Mouse (Mus musculus): ENCODE data around the gene Akap8. TPM values are rescaled to one million over a fixed set of nuclear protein-coding genes. Genes with fewer than 3 reads are reported as not detected.

The Akap8 gene
- 10 to 100 TPM; 27.5 to 36.4 (median 34.5) TPM for total RNA-seq (2022)

DNA sequence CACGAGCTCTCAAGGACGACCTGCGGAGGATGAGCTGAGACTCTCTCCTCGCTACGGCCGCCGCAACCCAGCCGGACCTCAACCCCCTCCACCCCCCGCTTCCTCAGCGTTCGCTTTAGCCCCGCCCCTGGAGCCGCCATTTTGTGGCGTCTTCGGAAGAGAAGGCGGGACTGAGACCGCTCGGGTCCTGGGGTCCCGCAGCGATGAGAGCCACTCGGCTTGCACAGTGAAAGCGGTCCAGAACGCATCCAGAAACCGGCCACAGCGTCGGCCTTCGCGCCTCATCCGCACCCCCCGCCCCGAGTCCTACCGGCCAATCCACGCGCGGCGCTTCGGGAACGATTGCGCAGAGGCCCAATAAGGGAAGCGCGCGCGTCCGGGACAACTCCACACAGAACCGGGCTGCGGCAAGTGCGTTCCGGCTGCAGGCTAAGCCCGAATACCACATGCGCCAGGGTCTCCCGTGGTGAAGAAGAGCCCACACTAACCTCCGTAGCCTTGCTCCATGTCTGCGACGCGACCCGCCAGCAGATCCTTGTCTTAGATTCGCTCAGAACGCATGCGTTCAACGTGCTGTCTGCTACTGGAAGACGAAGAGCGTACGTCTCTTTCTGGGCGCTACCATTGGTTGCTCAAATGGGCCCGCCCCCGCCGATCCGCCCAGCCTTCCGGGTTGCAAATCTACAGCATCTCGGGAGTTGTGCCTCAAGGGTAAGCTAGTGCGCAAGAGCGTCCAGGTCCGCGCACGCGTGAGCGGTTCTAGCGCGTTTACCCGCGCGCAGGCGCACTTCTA is at the start of gene Akap8:
Gene Akap8, minus strand, starts transcription at position 642 of the 793 bp plus-strand sequence.
- DNase-seq (ENCODE audit: low spot score in 2 of 2) = peak; percentile 98

DNA sequence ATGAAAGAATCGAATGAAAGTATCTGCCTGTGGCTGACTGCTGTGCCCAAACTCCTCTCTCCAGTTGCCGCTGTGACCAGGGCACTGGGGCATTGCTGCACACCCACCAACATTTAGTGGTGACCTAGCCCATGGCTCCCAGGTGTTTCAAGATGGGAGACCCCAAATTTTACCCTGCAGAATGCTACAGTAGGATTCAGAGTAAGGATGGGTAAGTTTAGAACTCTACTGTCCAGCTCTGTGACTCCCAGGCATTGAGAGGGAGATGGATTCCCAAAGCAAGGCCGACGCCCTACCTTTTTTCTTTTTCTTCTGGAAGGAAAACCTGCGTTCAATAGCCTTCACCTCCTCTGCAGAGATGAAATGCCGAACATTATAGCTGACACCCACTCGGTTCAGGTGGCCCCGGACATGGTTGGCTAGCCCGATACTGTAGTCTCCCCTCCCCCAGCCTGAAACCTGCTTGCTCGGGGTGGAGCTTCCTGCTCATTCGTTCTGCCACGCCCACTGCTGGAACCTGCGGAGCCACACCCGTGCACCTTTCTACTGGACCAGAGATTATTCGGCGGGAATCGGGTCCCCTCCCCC is 48.0 kb upstream of the Akap8 start:
- peak in 1 of 2 experiments; percentile 1 for DNase-seq (ENCODE audit: low spot score in 2 of 2)

- no peak for DNase-seq (ENCODE audit: low spot score in 2 of 2)
Measured at GRCm38 (mm10) chr17:32367706-32368105, 46.7 kb upstream of the Akap8 start.

DNA sequence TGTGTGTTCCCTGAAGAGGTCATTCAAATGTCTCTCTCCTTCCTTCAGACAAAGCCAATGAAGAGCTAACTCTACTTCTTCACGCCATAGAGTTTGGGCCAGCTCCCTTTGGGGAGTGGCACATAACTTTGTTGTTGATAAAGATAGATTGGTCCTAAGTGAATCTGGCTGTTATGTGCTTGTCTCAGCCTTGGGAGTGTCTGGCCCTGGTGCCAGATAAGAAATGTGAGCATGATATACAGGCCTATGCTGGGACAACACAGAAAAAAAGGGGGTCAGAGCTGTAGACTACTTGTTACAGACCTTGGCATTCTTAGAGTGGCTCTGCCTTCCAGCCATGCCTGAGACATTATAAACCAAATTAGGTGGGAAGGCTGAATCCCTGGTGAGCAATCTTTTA is 44.3 kb upstream of the Akap8 start:
- DNase-seq (ENCODE audit: low spot score in 2 of 2) = no peak

- DNase-seq (ENCODE audit: low spot score in 2 of 2) = no peak
Measured at GRCm38 (mm10) chr17:32364850-32365249, 43.8 kb upstream of the Akap8 start.

DNA sequence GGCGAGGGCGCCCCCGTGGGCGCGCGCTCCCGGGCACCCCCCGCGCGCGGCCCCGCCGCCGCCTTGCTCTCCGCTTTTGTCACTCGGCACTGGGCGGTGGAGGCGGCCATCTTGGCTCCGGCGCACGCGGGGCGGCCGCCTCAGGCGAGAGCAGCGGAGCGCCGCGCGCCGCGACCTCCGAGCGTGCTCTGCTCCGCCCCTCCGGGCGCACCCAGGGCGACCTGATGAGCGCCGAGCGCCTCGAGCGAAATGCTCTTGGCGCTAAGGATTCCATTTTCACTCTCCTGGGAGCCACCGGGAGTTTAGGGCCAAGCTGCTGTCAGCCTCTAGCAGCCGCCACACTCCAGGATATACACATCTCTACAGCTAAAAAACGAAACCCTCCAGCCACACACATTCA is 43.3 kb upstream of the Akap8 start:
- DNase-seq (ENCODE audit: low spot score in 2 of 2) = peak; percentile 87 to 89

- DNase-seq (ENCODE audit: low spot score in 2 of 2) = no peak
Measured at GRCm38 (mm10) chr17:32363821-32364301, 42.8 kb upstream of the Akap8 start.

- DNase-seq (ENCODE audit: low spot score in 2 of 2) = no peak
Measured at GRCm38 (mm10) chr17:32362686-32363085, 41.6 kb upstream of the Akap8 start.

GRCm38 (mm10) chr17:32359928-32360327 is 38.9 kb upstream of the Akap8 start:
- DNase-seq (ENCODE audit: low spot score in 2 of 2) = no peak

GRCm38 (mm10) chr17:32358943-32359340 is 37.9 kb upstream of the Akap8 start:
- no peak for DNase-seq (ENCODE audit: low spot score in 2 of 2)

DNA sequence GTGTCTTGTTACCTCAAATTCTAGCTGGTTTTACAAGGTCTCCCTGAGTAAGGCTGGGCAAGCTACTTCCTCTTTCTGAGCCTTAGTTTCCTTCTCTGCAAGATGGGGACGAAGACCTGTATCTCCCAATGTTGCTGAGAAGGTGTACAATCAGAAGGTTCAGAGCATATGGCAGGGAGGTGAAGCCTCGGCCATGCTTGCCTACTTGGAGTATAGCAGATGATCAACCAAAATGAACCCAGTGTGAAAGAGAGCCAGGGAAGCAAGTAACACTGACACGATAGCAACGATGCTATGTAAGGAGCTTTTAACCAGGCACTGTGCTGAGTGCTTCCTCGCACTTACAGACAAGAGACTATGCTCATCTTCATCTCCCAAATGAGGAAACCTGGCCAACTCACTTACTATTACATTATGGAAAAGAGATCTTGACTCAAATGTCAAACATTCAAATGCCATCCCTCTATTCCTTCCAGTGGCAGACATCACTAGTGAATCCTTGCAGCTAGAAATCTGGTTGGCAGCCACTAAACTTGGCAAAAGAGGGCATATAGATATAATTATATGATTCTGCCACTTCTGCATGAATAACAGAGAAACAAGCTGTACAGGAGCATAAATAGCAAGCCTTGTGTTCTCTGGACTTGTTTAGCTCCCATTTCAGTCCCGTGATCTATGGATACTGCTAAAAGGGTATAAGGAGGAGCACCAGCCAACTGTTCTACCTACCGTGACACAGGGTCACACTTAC is 37.3 kb upstream of the Akap8 start:
- DNase-seq (ENCODE audit: low spot score in 2 of 2) = no peak

- DNase-seq (ENCODE audit: low spot score in 2 of 2) = no peak
Measured at GRCm38 (mm10) chr17:32356766-32357760, 36.0 kb upstream of the Akap8 start.

DNA sequence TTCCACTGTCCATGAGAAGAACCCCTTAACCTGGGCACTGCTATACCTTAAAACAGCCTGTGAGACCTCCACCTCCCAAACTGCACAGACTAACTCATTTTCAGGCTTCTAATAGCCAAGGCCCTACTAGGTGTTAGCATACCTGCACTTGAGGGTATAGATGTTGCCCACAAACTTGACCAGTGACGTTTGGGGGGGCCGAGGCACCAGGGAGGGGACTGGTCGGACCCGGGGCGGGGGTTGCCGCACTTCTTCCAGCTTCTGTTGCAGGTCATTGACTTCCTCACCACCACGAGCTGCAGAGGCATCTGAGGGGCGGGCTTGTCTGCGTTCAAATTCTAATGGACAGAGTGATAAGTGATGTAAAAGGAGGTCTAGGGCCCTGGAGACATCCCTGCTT is 35.2 kb upstream of the Akap8 start:
- no peak for DNase-seq (ENCODE audit: low spot score in 2 of 2)

GRCm38 (mm10) chr17:32355031-32355430 is 34.0 kb upstream of the Akap8 start:
- no peak for DNase-seq (ENCODE audit: low spot score in 2 of 2)

DNA sequence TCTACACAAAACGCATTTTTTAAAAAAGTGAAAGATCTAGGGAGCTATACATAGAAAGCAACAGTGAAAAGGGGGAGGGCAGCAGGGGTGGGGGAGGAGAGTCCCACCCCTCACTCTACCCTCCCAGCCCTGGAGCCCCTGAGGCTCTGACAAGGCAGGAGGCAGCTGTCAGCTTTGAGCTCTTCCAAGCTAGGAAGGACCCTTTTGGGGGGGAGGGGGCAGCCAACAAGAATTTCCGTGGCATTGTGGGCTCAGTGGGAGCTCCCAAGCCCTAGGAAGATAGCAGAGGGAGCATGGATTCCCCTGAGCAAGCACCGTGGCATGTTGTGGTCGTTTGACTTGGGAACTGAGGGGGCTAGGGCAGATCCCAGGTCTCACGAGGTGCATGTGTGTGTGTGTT is 33.2 kb upstream of the Akap8 start:
- DNase-seq (ENCODE audit: low spot score in 2 of 2) = no peak

- DNase-seq (ENCODE audit: low spot score in 2 of 2) = peak; percentile 65 to 81
Measured at GRCm38 (mm10) chr17:32353696-32354095, 32.7 kb upstream of the Akap8 start.

GRCm38 (mm10) chr17:32351726-32352125 is 30.7 kb upstream of the Akap8 start:
- DNase-seq (ENCODE audit: low spot score in 2 of 2) = no peak

- DNase-seq (ENCODE audit: low spot score in 2 of 2) = no peak
Measured at GRCm38 (mm10) chr17:32351269-32351668, 30.2 kb upstream of the Akap8 start.

DNA sequence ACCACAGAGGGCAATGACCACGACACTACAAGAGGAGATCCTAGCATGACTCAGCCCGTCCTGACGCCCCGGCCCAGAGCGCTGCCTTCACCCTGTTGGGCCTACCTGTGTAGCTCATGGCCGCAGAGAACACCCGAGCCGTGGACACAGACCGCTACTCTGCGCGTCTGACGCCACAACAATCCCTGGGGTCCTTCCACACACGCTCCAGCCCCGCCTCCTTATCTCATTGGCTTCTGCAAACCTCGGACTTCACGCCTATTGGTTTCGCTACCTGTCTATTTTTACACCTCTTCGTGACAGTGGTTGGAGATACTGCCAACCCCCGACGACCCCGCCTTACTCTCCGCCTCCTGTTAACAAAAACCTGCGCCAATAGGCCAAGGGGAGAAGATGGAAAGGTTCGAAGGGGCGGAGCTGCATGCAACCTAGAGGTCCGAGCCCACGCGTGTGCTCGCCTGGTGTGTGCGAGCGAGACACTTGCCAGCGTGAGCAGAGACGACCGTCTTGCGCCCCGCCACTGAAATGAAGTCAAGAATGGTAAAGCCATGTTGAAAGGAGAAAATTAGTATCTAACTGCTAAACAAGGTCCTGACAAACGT is 29.4 kb upstream of the Akap8 start, which contains the start of gene Akap8l:
Gene Akap8l, minus strand, starts transcription at position 226 of the 602 bp plus-strand sequence.
- peak; percentile 97 for DNase-seq (ENCODE audit: low spot score in 2 of 2)

DNA sequence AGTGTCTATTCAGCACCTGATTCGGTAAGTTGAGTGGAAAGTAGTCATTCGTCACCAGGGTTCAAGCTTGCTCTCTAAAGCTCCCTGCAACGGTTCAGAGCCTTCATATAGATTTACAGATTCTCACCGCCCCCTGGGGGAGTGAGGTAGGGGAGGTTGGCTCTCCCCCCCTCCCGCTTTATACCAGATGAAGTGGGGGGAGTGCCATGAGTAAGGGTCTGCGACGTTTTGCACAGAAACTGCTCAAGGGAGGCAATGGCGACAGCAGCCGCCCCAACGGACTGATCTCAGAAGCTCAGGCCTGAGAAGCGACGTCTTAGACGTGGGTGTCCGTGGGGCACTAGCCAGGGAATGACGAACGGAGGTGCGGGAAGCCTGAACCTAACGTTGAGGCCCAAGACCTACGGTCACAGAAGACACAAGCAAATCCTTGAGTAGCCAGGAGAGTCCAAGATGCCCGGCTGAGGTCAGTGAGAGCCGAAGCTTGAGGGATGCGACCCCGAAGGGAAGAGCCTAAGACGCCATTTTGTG is 28.9 kb upstream of the Akap8 start:
- DNase-seq (ENCODE audit: low spot score in 2 of 2) = no peak
